Mouse (Mus musculus): ENCODE measurements around the gene Vax2.

GRCm38 (mm10) chr6:83689374-83689773 lies 21.7 kb upstream of the Vax2 start:
- TF ChIP-seq CTCF (IDR thresholded peaks at IDR 0.05; ENCODE audit: low read depth) (no peak), EP300 (optimal IDR thresholded peaks at IDR 0.05) (no peak)
